Mouse (Mus musculus): ENCODE measurements around the gene Lpp.

DNA sequence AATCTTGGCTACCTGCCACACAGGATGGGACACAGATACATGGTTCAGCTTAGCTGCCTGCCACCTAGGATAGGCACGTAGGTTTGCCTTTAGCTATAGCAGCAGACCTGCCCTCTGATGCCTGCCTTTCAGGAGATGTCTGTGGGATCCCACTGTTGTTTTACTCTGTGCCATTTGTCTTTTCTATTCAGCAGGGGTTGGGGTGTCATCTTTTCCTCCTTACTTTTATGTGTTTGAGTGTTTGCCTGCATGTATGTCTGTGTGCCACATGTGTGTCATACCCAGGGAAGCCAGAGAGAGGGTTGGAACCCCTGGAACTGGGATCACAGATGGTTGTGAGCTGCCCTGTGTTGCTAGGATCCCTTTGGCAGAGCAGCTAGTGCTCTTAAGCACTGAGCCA lies 84.7 kb downstream of the Lpp start:
- TF ChIP-seq RAD21 (IDR thresholded peaks at IDR 0.05; ENCODE audit: low read depth, low read length) (no peak), USF1 (IDR thresholded peaks at IDR 0.05; ENCODE audit: low read depth, low read length) (no peak), SIN3A (IDR thresholded peaks at IDR 0.05; ENCODE audit: low read length) (no peak), POLR2A (IDR thresholded peaks at IDR 0.05; ENCODE audit: control insufficient read depth in 1 of 2, insufficient read depth in 1 of 2, low read depth in 1 of 2, low read length in 2 of 2, poor library complexity in 1 of 2) (no peak), GABPA (IDR thresholded peaks at IDR 0.05; ENCODE audit: low read depth, low read length) (no peak), EP300 (IDR thresholded peaks at IDR 0.05; ENCODE audit: low read depth in 1 of 2, low read length in 2 of 2) (no peak), BHLHE40 (IDR thresholded peaks at IDR 0.05; ENCODE audit: borderline replicate concordance, low read depth, low read length) (no peak)
